Mouse (Mus musculus) urinary bladder, postnatal 4 days (tissue): ENCODE measurements around the gene Amz2.

Source experiments
- DNase-seq, 2 experiments: peaks; one replicate each; pipeline ENCODE4 v3.0.0; 2021 to 2022; ENCODE audit warnings: low spot score in 2 of 2

Gene Amz2

DNA sequence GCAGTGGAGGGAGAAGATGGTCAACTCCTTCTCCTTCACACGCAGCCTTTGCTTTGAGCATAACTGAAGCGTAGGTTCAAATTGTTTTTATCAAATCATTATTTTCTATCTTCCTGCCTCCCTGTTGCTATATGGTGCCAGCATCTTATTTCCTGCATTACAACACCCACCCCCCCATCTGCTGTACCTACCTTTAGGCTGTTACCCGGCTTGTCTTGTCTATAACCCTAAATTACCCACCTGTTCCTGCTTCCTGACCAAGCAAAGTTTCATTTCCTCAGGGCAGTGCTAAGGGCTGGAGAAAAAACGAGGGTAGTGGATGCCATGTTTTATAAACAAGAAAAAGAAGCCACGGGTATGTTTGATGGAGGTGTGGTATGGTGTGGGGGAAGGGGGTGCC is 4.5 kb upstream of the Amz2 start:
- no peak for DNase-seq

DNA sequence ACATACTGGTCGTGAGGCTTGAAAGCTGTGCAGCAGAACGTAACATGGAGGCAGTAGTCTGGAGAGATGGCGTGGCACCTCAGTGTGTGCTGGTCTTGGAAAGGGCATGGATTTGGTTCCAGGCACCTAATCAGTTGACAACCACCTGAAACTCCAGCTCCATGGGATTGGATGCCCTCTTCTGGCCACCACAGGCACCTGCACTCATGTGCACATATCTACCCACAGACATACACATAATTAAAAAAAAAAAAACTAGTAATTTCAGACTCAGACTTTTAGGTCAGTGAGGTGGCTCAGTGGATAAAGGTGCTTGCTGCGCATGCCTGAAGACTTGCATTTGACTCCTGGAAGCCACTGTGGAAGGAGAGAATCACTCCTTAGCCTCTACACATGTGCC is 3.5 kb upstream of the Amz2 start:
- no peak for DNase-seq

DNA sequence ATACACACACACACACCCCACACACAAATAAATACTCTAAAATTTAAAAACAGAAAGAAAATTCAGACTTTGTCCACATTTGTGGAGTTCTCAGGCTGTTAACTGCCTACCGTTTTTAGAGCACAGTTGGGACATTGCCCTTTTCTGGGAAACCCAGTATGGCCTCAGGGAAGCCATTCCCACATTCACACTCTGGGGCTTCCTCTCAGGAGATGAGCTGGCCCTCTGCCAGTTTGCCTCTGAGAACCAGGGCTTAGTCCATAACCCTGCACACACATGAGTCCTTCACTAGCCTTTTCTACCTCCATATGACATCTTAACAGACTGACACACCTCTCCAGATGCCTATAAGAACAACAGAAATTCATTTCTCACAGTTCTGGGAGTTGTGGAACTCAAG is 2.5 kb upstream of the Amz2 start:
- DNase-seq, result no peak

DNA sequence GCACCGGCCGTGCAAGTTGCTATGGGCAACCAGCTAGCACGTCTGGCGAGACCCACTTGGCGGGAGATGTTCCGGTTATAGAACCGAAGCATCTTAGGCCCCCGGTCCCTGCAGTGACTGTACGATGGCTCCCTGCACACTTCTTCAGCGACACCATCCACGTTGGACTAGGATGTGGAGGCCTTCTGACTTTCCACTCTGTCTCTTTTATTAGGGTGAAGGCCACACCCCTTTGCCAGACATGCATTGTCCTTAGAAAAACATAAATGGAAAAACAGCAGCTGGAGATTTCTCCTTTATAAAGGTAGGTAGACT is 483 bp downstream of the Amz2 start:
- DNase-seq, result no peak

DNA sequence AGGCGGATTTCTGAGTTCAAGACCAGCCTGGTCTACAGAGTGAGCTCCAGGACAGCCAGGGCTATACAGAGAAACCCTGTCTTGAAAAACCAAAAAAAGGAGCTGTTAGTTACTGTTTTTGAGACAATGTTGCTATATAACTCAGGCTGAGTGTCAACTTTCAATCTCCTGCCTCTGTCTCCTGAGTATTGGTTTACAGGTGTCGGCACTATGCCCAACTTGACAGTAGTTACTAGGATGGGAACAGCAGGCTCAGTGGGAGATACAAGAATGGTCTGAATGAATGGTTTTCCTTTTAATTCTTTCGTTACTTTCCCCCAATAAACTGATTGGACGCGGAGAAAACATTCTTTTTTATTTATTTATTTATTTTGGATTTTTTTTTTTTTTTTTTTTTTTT is 1.6 kb downstream of the Amz2 start:
- DNase-seq, result no peak

DNA sequence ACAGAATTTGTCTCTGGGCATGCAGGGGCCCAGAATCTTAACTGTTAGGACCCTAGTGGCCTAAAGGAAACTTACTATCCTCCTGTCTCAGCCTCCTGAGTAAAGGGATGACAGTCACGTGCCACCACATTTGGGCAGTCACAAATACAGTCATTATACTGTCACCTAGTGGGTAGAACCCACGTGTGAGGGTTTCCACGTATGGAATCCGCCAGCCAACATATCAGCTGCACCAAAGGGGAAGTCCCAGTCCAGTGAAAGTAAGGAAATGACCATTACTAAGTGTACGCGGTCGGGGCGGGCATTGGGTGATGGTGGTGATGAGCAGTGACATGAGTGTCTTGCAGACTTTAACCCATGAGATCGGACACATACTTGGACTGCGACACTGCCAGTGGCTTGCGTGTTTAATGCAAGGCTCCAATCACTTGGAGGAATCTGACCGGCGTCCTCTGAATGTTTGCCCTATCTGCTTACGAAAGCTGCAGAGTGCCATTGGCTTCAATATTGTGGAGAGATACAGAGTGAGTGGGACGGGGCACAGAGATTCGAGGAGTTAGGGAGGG is 8.6 kb downstream of the Amz2 start:
- no peak for DNase-seq

DNA sequence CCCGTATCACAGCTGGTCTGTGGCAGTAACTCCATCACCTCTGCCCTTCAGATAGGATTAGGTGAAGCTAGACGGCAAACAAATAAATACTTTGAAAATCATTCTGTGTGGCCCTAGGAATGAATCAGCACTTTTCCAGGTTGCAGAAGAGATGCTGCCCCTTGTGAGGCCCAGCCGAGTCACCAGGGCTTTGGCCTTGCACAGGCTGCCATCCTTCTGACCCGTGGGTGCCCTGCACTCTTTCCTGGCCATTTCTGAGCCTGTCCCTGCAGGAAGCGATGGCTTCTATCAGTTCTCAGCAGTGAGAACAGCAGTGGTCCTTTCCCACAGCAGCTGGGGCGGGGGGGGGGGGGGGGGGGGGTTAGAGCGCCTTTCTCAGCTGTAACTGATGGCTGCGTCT is 11.1 kb downstream of the Amz2 start:
- DNase-seq, result no peak

DNA sequence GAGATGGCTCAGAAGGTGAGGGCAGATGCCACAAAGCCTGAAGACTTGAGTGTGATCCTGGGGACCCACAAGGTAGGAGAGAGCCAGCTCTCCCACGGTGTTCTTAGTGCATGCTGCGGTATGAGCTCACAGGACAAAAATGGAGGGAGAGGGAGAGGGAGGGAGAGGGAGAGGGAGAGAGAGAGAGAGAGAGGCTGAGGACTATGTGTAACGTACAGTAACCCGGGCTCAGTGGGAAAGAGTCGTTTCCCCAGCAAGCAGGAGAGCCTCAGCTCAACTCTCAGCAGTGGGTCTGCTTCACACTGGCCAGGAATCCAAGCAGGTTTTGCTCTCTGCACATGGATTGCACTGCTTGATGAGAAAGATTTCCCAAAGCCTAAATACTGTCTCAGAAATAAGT is 13.5 kb downstream of the Amz2 start:
- no peak for DNase-seq

DNA sequence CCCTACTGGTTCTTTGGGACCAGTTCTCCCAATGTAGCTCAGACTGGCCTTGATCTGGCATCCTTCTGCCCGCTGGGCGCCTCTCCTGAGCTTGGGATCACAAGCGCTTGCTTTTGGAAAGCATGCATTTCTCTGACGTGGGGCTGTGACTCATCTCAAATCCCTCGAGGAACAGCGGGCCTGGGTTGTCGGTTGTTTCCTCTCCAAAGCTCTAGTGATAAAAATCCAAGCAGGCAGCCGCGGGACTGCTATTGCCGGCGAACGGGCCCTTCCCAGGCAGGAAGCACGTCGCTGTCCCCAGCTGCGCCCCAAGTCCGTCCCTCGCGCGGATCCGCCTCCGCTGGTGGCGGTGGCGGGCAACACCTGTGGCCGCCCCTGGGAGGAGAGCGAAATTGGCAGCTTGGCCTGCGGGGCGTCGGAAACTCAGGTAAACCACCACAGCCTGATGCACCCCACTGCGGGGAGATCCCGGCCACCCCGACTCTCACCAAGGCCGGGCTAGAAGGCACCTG is 14.1 kb downstream of the Amz2 start:
- DNase-seq, result peak; percentile 69 to 78

DNA sequence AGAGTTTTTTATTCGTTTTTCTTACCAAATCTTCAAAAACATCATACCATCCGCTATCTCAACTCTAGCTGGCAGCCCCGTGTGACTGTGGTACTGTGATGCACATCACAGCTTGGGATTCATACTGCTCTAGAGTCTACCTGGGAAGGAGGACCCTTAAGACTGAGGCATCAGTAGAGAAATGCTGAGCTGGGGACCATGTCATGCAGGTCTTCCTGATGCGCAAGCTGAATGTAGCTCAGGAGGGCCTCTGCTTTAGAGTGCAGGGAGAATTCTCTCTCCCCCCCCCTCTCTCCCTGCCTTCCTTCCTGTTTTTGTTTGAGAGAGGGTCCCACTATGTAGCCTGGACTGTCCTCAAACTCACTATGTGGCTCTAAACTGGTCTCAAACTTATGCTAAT is 14.9 kb downstream of the Amz2 start:
- no peak for DNase-seq

DNA sequence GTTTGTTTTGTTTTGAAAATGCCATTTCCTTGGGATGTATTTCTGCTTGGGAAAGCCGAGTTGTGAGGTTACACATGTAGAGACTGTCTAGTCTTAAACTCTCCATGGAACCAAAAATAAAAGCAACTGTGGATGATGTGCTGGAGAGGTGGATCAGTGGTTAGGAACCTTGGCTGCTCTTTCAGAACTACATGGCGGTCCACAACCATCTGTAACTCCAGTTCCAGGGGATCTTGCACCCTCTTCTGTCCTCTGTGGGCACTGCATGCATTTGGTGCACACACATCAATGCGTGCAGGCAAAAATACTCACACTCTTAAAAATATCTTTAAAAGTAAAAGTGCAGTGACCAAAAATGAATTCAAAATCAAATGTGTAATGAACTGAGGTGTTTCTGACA is 15.4 kb downstream of the Amz2 start:
- DNase-seq, result no peak

DNA sequence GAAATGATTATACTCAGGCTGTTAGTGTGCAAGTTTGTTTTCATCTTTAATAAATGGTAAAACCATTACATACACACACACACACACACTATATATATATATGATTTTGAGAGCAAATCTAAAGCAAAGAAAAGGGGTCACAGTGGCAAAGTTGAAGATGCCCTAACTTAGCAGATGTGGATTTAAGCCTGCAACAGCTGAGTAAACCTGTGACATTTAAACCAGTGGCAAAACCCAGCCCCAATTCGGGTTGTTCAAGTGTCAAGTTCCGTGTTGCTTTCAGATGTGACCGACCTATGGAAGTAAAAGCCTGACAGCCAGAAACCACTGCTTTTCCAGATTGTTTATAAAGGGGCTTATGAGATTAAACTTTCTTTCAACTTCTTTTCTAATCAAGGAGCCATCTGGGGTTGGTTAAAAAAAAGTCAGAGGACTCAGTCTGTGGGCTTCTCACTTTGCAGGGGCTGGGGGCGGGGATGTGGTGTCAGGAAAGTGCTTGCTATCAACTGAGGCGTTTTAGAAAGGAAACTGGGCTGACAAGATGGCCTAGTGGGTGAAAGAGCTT is 16.5 kb downstream of the Amz2 start:
- DNase-seq, result no peak

DNA sequence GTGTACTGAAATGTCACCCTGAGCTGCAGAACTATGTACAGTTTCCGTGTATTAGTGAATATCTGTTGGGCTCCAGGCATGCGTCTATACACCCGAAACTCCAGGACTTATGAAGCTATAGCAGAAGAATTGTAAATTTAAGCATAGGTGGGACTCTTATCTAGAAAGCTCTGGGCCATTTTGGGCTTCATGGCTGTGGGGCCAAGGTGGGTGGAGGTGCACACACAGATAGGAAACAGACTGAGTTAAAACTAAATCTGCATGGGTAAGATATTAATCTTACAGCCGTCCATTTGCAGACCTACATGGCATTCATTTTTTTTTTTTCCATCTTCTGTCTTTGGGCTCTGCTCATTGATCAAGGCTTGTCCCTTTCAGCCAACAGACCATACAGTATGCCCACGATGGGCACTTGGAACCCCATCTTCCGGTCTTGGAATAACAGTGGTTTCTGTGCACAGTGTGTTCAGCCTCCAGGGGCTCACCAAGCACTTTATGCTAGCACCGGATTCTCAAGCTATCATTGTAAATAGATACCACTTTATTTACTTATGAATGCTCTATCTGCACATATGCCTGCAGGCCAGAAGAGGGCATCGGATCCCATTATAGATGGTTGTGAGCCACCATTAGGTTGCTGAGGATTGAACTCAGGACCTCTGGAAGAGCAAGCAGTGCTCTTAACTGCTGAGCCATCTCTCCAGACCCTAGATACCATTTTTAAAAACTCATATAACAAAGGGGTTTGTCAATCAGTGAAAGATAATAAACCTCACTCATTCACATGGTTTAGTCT is 17.9 kb downstream of the Amz2 start:
- DNase-seq, result no peak

DNA sequence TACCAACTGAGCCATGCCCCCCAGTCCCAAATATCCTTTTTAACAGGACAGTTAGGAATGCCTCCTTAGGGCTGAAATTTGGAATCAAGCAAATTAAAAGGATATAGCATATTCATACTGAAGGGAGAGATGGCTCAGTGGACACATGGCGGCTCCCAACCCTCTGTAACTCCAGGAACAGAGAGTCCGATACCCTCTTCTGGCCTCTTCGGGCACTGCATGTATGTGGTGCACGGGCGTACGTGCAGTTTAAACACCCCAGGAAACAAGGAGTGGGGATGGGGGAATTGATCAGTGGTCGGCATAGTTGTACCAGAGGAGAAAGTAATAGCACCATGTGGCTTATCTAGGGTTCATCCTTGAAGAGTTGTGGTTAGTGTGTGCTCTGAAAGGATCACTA is 18.9 kb downstream of the Amz2 start:
- no peak for DNase-seq

DNA sequence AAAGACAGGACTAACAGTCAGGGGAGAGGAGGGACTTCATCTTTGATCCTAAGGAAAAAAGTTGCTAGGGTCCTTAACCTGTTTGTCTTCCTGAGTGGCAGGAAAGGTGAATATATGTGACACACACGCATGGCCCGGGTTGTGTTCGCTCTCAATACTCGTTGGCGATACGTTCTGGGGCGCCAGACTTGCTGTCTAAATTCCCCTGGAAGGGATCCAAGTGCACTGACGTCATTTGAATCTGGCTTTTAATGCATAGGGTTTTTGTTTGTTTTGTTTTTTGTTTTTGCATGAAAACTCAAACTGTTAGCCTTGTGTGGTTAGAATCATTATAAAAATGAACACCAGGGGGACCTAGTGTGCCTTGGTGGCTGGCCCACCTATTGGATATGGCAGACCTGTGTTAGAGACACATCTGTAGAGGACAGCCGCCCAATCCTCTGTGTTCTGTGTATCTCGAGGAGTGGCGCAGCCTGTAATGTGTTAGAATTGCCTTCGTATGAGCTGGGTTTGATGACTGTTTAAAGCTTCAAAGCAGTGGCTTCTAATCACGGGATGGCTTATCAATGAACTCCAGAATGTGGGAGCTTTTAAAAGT is 19.8 kb downstream of the Amz2 start:
- no peak for DNase-seq

DNA sequence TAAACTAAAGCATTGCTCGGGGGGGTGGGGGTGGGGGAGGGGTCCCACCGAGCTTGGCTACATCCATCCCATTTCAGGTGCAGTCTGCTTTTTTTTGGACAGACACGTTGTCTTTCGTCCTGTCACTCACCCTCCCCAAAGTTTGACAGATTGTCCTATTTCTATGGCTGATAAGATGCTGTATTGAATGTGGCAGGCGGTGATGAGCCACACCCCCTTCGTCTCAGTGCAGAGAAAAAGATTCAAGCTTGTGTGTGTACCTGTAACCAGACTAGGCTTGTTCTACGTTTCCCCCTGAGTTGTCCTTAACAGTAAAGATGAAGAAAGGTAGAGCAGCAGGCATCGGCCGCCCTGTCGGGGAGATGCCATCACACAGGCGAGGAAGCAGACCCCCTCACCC is 25.4 kb downstream of the Amz2 start:
- DNase-seq, result no peak

DNA sequence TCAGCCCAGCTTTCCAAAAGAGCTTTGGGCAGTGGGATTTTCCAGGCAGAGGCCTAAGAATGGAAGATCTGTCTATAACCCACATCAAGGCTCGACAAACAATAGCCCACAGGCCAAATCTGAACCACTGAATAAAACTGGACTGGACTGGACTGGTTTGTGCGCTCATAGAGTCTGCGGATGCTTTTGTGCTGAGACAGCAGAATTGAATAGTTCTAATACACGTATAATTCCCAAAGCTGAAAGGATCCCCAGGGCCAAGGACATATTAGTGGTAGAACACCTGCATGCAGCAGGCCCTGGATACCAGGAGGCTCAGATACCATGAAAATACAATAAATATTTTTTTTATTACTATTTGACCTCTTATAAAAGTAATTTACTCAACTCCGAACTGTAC is 30.5 kb downstream of the Amz2 start:
- no peak for DNase-seq

DNA sequence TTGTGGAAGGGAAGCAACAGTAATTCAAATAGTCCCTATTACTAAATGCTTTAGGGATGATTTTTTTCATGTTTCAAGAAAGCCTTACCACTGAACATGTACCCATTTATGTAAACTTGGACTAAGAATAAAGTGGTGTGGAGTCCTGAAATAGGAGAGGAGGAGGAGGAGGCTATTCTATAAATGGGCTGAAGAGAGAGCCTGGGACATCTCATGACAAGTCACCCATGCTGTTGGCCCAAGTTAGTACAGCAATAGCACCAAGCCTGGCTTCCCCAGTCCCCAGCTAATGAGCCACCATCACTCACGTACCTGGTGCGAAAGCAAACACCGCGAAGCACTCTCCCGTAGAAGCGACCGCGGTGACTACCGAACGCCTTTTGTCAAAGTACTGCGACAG is 32.4 kb downstream of the Amz2 start:
- DNase-seq, result no peak

DNA sequence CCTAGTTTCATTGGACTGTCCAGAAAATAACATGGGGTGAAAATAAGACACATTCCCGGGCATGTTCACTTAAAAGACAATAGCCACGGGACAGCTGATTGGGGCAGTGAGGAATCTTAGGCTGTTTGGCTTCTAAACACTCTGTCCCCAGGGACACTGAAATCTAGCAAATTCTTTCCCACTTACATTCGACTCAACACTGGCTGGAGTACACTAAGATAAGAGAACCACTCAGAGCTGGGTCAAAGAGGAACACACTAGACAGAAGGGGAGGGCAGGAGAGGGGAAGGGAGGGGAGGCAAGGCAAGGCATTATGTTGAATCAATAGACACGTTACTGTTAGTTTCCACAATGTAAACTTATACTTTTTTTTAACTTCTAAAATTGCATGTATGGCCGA is 34.8 kb downstream of the Amz2 start:
- DNase-seq, result no peak

DNA sequence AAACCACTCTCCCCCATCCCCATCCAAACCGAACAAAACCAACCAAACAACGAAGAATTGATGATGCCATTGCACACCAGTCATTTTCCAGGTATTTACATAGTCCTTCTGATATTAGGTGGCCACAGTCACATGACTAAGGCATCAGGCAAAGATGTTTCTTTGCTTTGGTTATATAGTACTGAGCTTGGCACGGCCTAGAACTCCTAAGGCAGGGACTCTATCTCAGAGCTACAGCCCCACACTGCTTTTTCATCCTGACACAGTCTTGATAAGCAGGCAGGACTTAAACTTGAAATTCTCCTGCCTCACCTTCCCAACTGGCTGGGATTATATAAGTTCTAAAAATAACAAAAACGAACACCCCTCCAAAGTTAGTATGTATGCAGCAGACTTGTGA is 39.3 kb downstream of the Amz2 start:
- DNase-seq, result no peak

DNA sequence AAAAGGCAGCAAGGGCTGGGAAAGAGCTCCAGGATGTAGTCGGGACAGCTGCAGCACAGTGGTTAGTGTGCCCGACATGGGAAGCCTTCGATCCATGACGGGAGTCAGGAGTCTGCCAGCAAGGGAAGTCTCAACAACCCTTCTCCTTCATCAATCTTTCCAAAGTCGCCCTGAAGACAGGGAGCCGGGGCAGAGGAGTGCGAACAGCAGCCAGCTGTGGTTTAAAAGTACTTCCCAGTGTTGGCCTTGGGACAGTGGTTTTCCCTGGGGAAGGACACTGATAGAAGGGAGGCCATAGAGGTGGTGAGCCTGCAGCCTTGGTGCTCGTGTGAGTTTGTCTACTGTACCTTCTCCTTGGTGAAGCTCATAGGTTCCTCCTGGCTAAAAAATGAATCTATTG is 41.2 kb downstream of the Amz2 start:
- no peak for DNase-seq

DNA sequence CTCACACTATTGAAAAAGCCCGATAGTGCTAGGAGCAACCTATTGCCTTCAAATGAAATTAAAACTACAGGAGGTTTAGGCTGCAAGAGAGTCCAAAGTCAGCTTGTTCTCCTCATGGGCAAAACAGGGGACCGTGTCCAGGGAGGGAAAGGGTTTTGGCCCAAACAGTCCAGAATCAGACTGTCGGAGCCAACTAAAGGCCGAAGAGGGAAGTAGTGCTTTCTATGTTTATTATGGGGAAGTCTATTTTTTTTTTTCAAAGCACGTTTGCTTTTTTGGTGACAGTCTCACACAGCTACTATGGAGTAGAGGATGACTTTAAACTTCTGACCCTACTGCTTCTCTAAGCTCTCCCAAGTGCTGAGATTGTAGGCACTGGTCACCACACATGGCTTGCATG is 42.4 kb downstream of the Amz2 start:
- no peak for DNase-seq

DNA sequence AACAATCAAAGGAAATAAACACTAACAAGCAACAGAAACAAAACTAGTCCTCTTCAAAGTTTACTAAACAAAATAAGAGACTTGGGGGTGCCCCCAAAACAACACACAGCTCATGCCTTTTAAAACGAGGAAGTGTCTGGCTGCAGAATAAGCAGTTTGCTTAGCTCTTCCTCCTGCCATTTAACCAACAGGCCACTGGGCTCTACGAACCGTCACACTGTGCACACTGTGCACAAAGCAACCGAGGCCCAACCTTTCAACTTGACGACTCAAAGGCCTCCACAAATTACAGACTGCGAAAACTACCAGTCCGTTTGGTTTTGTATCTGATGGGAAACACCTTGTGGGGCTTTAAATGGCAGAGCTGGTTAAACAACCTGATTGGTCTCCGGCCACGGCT is 44.4 kb downstream of the Amz2 start:
- DNase-seq, result no peak
